Mouse (Mus musculus): ENCODE data around the gene Zbtb9. TPM values are rescaled to one million over a fixed set of nuclear protein-coding genes. Genes with fewer than 3 reads are reported as not detected.
"Not testable (repeated sequence)": the region's sequence is repeated elsewhere in the genome, so short reads cannot be mapped to it uniquely, and the experiment has no call there.

Zbtb9 gene
- polyA plus RNA-seq, 1 experiment = 0.12 TPM

GRCm38 (mm10) chr17:26966993-26967392 lies 6.0 kb upstream of the Zbtb9 start:
- Histone ChIP-seq H3K4me3 (replicated peaks) (no peak overlapping the region), H3K9me3 (ENCODE audit: control insufficient read depth, low read length) (no peaks in the 10 kb centered on the region), H3K27me3 (ENCODE audit: control insufficient read depth) (no peaks in the 10 kb centered on the region), H3K36me3 (ENCODE audit: control insufficient read depth) (peaks cover 23% of the 10 kb centered on the region), H3K4me1 (ENCODE audit: control insufficient read depth) (peaks cover 13% of the 10 kb centered on the region)
- no peak for TF ChIP-seq TAL1 (IDR thresholded peaks at IDR 0.05; ENCODE audit: low read length)
- no peak for TF ChIP-seq GATA1 (IDR thresholded peaks at IDR 0.05; ENCODE audit: low read length)

- H3K27me3 ChIP-seq (ENCODE audit: control insufficient read depth) = no peaks in the 10 kb centered on the region
- peaks cover 22% of the 10 kb centered on the region for H3K36me3 ChIP-seq (ENCODE audit: control insufficient read depth)
- H3K9me3 ChIP-seq (ENCODE audit: control insufficient read depth, low read length) = no peaks in the 10 kb centered on the region
- H3K4me3 ChIP-seq (replicated peaks) = no peak overlapping the region
- peaks cover 16% of the 10 kb centered on the region for H3K4me1 ChIP-seq (ENCODE audit: control insufficient read depth)
- TF ChIP-seq TAL1 (IDR thresholded peaks at IDR 0.05; ENCODE audit: low read length) = no peak
- TF ChIP-seq GATA1 (IDR thresholded peaks at IDR 0.05; ENCODE audit: low read length) = no peak
These were observed 5.5 kb upstream of the Zbtb9 start for GRCm38 (mm10) chr17:26967477-26967876.

GRCm38 (mm10) chr17:26968200-26968611 lies 4.8 kb upstream of the Zbtb9 start:
- TF ChIP-seq TAL1 (IDR thresholded peaks at IDR 0.05; ENCODE audit: low read length) (no peak), GATA1 (IDR thresholded peaks at IDR 0.05; ENCODE audit: low read length) (no peak)
- Histone ChIP-seq H3K9me3 (ENCODE audit: control insufficient read depth, low read length) (no peaks in the 10 kb centered on the region), H3K27me3 (ENCODE audit: control insufficient read depth) (no peaks in the 10 kb centered on the region), H3K4me3 (replicated peaks) (no peak overlapping the region), H3K36me3 (ENCODE audit: control insufficient read depth) (peaks cover 17% of the 10 kb centered on the region), H3K4me1 (ENCODE audit: control insufficient read depth) (peaks cover 19% of the 10 kb centered on the region)

GRCm38 (mm10) chr17:26969257-26969656 lies 3.7 kb upstream of the Zbtb9 start:
- H3K27me3 ChIP-seq (ENCODE audit: control insufficient read depth) = no peaks in the 10 kb centered on the region
- H3K36me3 ChIP-seq (ENCODE audit: control insufficient read depth) = peaks cover 19% of the 10 kb centered on the region
- TF ChIP-seq TAL1 (IDR thresholded peaks at IDR 0.05; ENCODE audit: low read length) = no peak
- no peak for TF ChIP-seq GATA1 (IDR thresholded peaks at IDR 0.05; ENCODE audit: low read length)
- H3K4me1 ChIP-seq (ENCODE audit: control insufficient read depth) = peaks cover 29% of the 10 kb centered on the region
- H3K4me3 ChIP-seq (replicated peaks) = no peak overlapping the region
- H3K9me3 ChIP-seq (ENCODE audit: control insufficient read depth, low read length) = no peaks in the 10 kb centered on the region

GRCm38 (mm10) chr17:26970221-26970620 lies 2.7 kb upstream of the Zbtb9 start:
- H3K9me3 ChIP-seq (ENCODE audit: control insufficient read depth, low read length) = no peaks in the 10 kb centered on the region
- H3K4me3 ChIP-seq (replicated peaks) = no peak overlapping the region
- peaks cover 24% of the 10 kb centered on the region for H3K36me3 ChIP-seq (ENCODE audit: control insufficient read depth)
- no peaks in the 10 kb centered on the region for H3K27me3 ChIP-seq (ENCODE audit: control insufficient read depth)
- H3K4me1 ChIP-seq (ENCODE audit: control insufficient read depth) = peaks cover 39% of the 10 kb centered on the region
- no peak for TF ChIP-seq GATA1 (IDR thresholded peaks at IDR 0.05; ENCODE audit: low read length)
- no peak for TF ChIP-seq TAL1 (IDR thresholded peaks at IDR 0.05; ENCODE audit: low read length)

GRCm38 (mm10) chr17:26971247-26971905 lies 1.6 kb upstream of the Zbtb9 start:
- H3K9me3 ChIP-seq (ENCODE audit: control insufficient read depth, low read length) = no peaks in the 10 kb centered on the region
- H3K27me3 ChIP-seq (ENCODE audit: control insufficient read depth) = no peaks in the 10 kb centered on the region
- peaks cover 35% of the 10 kb centered on the region for H3K36me3 ChIP-seq (ENCODE audit: control insufficient read depth)
- no peak overlapping the region for H3K4me3 ChIP-seq (replicated peaks)
- TF ChIP-seq TAL1 (IDR thresholded peaks at IDR 0.05; ENCODE audit: low read length) (no peak), GATA1 (IDR thresholded peaks at IDR 0.05; ENCODE audit: low read length) (no peak)
- peaks cover 49% of the 10 kb centered on the region for H3K4me1 ChIP-seq (ENCODE audit: control insufficient read depth)

- peaks cover 38% of the 10 kb centered on the region for H3K36me3 ChIP-seq (ENCODE audit: control insufficient read depth)
- TF ChIP-seq TAL1 (IDR thresholded peaks at IDR 0.05; ENCODE audit: low read length) (no peak), GATA1 (IDR thresholded peaks at IDR 0.05; ENCODE audit: low read length) (no peak)
- H3K4me1 ChIP-seq (ENCODE audit: control insufficient read depth) = peaks cover 53% of the 10 kb centered on the region
- no peaks in the 10 kb centered on the region for H3K27me3 ChIP-seq (ENCODE audit: control insufficient read depth)
- peak overlapping the region; percentile 81 for H3K4me3 ChIP-seq (replicated peaks)
- H3K9me3 ChIP-seq (ENCODE audit: control insufficient read depth, low read length) = no peaks in the 10 kb centered on the region
These were observed 860 bp upstream of the Zbtb9 start for GRCm38 (mm10) chr17:26972107-26972506.

- H3K4me1 ChIP-seq (ENCODE audit: control insufficient read depth) = peaks cover 53% of the 10 kb centered on the region
- no peaks in the 10 kb centered on the region for H3K27me3 ChIP-seq (ENCODE audit: control insufficient read depth)
- peaks cover 54% of the 10 kb centered on the region for H3K36me3 ChIP-seq (ENCODE audit: control insufficient read depth)
- TF ChIP-seq TAL1 (IDR thresholded peaks at IDR 0.05; ENCODE audit: low read length) = no peak
- TF ChIP-seq GATA1 (IDR thresholded peaks at IDR 0.05; ENCODE audit: low read length) = no peak
- H3K9me3 ChIP-seq (ENCODE audit: control insufficient read depth, low read length) = no peaks in the 10 kb centered on the region
- H3K4me3 ChIP-seq (replicated peaks) = peak overlapping the region; percentile 13
These were observed 1.6 kb downstream of the Zbtb9 start for GRCm38 (mm10) chr17:26974547-26974946.

GRCm38 (mm10) chr17:26975415-26975814 lies 2.4 kb downstream of the Zbtb9 start:
- Histone ChIP-seq H3K36me3 (ENCODE audit: control insufficient read depth) (peaks cover 59% of the 10 kb centered on the region), H3K27me3 (ENCODE audit: control insufficient read depth) (no peaks in the 10 kb centered on the region), H3K4me3 (replicated peaks) (no peak overlapping the region), H3K4me1 (ENCODE audit: control insufficient read depth) (peaks cover 55% of the 10 kb centered on the region), H3K9me3 (ENCODE audit: control insufficient read depth, low read length) (no peaks in the 10 kb centered on the region)
- TF ChIP-seq GATA1 (IDR thresholded peaks at IDR 0.05; ENCODE audit: low read length) (no peak), TAL1 (IDR thresholded peaks at IDR 0.05; ENCODE audit: low read length) (no peak)

- not testable (repeated sequence) for H3K4me3 ChIP-seq (replicated peaks); H3K9me3 ChIP-seq (ENCODE audit: control insufficient read depth, low read length); H3K27me3 ChIP-seq (ENCODE audit: control insufficient read depth)
- Histone ChIP-seq H3K36me3 (ENCODE audit: control insufficient read depth) (peaks cover 65% of the 10 kb centered on the region), H3K4me1 (ENCODE audit: control insufficient read depth) (peaks cover 42% of the 10 kb centered on the region)
These were observed 4.4 kb downstream of the Zbtb9 start for GRCm38 (mm10) chr17:26977354-26977753.

Data from erythroblast, embryonic 14.5 days (primary cell).